Mouse (Mus musculus): ENCODE results near the gene Tmem245.

Gene Tmem245

DNA sequence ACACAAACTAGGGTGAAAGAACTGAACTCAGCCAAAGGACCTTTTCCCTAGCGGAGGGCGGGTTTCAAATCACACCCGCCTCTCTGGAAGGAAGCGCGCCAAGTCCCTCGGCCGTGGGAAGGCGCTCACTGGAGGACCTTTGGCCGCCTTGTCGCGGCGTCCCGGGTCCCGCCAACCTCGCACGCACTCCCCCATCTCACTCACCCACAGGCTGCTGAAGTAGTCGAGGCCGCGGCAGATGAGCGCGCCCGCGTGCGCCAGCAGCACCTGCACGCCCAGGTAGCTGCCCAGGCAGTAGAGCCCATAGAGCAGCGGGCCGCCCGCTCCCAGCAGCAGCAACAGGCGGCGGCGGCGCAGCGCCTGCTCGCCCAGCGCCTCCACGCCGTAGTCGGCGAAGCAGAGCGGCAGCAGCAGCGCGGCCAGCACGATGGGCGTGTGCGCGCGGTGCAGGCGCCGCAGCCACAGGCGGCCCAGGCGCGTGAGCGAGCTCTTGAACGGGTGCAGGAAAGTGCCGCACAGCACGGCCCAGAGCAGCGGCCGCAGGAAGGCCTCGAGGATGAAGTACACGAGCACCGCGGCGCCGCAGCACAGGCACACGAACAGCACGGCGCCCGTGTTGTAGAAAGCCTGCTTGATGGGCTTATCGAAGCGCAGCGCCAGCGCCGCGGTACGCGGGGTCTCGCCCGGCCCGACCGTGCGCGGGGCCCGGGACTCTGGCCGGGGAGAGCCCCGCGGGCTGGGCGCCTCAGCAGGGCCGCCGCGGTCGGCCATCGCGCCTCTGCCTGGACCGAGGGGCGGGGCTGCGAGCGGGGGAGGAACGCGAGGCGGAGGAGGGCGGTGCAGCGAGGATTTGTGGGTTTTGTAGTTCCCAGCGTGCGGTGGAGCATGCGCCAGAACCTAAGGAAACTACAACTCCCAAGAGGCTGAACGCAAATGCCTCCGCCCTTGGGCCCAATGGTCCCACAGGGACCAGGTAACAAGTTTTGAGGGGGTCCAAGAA, at the start of gene Tmem245:
Gene Tmem245, minus strand, starts transcription at position 797 of the 1,000 bp plus-strand sequence.
- DNase-seq (ENCODE audit: low spot score in 2 of 2) = peak; percentile 92 to 93

DNA sequence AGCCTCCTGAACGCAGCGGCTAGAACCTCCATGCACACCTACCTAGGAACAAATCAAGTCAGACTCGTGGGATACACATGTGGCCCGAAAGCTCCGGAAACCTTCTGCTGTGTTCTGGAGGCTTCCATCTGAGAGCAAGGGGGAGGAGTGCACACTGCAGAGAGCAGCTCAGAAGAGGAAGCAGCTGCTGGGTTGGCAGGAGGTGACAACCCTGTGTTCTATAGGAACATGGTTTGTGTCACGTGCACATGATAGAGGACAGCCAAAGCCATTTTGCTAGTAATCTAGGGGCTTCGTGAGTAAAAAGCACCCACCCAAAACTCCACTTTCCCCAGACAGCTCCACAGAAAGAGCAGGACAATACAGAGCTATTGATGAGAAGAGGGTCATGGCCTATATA, 46.1 kb upstream of the Tmem245 start:
- DNase-seq (ENCODE audit: low spot score in 2 of 2) = peak in 1 of 2 experiments; percentile 3

DNA sequence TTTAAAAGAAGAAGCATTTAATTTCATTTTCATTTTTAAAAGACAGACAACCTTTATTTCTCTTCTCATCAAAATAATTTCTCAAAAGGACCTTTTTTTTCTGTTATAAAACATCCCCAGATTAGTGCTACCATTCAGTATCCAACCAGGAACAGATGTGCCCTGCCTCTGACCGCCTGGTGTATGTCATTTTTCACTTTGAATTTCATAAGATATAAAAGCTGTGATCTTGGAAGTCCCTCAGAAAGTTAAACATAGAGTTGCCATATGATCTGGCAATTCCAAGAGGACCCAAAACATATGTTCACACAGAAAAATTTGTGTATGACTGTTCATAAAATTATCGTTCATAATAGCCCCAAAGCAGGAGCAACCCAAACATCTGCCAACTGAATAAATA, 44.7 kb upstream of the Tmem245 start:
- no peak for DNase-seq (ENCODE audit: low spot score in 2 of 2)

DNA sequence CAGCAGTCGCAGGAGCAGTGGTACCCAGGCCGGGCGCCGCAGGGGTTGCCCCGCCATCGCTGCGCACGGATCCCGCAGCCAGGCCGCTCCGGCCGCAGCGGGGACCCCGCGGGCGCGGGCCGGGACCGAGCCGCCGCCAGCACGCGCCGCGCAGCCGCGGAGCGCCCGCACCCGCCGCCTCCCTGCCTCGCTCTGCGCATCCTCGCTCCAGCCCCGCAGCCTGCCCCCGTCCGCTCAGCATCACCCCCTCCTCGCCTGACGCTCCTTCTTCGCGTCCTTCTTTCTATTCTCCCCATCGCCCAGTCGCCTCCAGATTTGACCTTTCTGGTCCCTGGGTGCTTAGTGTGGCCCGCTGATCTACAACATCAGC, 43.0 kb upstream of the Tmem245 start, which contains the start of gene Frrs1l:
Gene Frrs1l, minus strand, starts transcription at position 177 of the 370 bp plus-strand sequence.
- DNase-seq (ENCODE audit: low spot score in 2 of 2) = no peak

DNA sequence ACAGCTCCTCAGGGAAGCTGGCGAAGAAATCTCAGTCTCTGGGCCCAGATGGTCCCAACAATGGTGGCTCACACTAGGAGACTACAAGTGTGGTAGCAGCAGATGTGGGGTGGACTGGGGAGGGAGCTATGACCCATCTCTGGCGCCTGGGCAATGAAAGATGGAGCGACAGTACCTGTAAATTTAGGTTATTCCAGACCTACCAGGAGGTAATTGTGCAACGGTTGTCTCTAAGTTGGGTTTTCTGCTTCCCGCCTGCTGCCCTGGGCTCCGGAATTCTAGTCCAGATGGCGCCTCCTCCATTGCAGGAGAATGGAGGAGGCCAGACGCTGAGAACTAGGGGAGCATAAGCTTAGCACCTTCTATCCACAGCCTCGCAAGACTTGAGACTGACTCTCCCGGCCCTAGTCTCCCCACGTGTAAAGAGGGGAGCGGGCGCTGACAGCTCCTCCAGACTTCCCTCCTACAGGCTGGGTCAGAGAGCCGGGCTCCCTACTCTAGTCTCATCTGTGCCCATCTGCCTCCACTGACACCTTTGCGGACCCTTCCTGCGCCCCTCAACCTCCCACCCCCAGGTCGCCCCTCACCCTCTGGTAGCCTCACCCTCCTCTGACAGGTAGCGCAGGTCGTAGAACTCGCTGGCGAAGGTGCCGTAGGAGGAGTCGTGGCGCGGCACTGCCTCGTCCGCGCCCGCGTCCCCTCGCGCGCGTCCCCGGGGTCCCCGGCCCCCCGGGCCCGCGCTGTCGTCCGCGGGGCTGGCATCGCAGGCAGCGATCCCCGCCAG, 42.4 kb upstream of the Tmem245 start:
- no peak for DNase-seq (ENCODE audit: low spot score in 2 of 2)

DNA sequence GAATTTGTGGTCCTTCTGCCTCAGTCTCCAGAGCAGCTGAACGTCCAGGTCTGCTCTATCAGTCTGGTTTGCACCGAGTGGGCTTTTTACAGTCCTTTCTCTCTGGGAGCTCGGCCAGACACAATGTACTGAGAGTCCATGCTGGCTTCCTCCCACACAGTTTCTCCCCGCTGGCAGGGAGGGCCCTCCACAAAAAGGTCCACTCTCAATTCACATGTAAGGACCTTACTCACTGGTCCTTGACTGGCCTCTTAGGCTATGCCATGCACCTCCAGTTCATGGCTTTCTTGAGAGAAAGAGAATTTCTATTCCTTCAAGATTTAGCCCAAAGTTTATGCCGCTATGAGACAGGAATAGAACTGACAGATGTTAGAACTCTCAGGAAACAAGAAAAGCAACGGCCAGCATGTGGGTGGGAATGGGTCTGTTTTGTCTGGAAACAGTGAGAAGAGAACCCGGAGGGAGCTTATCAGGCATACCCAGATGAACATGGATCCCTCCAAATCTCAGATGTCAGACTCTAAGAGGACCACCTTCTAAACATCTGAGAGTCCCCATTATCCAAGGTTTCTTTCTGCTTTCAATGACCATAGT, 18.4 kb upstream of the Tmem245 start:
- DNase-seq (ENCODE audit: low spot score in 2 of 2) = no peak

DNA sequence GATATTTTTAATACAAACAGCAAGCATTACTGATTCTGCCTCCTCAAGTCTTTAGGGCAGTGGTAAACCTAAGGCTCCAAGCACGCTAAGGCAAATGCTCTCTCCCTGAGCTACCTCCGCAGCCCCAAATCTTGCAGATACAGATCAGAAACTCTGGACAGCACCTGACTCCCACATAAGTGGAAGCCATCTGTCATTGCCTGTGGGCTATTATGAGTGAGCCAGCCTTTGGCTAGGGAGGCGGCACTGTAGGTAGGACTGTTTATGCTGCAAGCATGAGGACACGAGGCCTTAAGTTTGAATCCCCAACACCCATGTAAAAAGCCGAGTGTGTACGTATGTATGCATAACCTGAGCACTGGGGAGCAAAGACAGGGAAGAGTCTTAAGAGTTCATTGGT, 16.4 kb upstream of the Tmem245 start:
- DNase-seq (ENCODE audit: low spot score in 2 of 2) = no peak

DNA sequence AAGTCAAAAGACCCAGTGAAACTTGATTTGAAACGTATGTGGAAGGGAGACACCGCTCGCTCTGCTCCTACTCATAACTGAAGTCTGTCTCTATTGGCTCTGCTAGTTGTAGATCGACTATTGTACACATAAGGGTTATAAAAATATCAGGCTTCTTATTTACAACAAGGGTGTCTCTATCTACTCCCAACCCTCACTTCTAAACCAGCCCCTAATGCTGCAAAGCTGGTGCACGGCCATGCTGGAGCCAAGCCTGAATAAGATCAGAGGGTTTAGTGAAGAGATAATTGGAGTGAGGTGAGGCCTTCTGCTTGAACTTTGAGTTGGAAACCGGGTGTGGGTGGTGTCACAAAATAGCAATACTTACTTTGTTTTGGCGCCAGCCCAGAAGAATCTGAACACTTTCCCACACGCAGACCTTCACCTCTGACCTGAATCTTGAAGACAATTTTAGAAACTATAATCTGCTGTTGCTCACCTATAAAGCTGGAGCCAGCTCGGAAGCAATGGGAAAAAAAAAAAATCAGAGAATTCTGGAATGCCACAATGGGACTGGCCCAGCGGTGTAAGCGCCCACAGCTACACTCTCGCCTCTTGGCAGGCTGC, 14.2 kb upstream of the Tmem245 start:
- DNase-seq (ENCODE audit: low spot score in 2 of 2) = no peak

DNA sequence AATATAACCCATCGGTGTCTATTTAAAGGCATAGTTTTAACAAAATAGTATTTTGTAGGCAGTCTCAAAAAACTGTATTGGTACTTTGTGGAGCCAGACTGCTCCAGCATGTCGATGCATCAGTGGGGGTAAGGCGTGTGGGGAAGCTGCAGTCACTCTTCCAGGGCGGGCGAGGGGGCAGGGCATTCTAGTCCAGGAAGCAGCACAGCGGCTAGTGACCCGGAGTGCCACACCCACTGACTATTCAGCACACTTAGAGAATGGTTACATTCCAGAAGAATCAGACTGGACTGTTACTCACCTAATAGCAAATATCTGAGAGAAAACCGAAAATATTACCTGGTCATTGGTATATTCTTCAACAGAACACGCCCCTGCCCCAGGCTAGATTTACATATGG, 10.3 kb upstream of the Tmem245 start:
- no peak for DNase-seq (ENCODE audit: low spot score in 2 of 2)

DNA sequence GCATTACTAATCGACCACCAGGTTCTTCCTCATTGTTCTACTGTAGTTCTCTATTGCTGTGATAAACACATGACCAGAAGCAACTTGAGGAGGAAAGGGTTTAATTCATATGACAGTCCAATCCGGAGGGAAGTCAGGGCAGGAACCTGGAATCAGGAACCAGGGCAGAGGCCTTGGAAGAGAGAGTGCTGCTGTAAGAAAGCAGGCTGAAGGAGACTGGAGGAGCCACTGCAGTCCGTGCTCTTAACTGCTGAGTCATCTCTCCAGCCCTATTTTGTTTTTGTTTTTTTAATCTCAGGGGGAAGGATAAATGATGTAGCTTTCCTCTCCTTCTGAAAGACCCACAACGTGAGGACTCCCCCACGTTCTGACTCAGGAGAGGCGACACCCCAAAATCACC, 6.0 kb upstream of the Tmem245 start:
- no peak for DNase-seq (ENCODE audit: low spot score in 2 of 2)

DNA sequence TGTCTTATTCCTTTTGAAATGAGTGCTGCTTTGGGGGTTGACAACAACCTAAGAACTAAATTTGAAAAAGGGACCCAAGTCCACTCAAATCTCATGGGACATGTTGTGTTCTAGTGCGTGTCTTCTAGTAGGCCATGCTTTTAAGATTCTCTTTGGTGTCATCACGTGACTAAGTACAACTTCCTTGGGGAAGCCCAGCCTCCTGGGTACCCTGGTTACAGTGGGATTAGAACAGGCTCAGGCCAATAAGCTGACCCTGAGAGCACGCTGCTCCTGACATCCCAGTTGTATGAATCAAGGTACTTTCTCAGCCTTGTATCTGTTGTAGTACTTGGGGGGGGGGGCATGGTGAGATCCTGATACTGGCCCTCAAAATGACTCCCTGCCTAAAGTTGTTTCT, 4.5 kb upstream of the Tmem245 start:
- no peak for DNase-seq (ENCODE audit: low spot score in 2 of 2)

DNA sequence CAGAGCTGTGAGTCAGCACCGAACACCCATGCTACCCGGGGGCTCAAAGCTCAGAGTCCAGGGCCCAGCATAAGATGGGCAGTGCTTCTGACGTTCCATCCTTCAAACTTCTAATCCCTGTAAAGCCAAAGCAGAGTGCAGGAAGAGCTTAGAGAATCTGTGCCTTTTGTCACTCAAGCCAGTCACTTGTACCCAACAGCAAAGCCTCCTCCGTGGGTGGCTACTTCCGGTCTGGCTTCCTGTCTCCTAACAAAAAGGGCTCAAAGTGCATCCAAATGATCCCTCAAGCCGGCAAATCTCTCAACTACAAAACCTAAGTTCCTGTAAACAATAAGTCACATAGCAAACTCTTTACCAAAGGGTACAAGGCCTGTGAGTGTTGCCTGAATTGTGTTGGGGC, 2.3 kb upstream of the Tmem245 start:
- peak; percentile 7 to 8 for DNase-seq (ENCODE audit: low spot score in 2 of 2)

DNA sequence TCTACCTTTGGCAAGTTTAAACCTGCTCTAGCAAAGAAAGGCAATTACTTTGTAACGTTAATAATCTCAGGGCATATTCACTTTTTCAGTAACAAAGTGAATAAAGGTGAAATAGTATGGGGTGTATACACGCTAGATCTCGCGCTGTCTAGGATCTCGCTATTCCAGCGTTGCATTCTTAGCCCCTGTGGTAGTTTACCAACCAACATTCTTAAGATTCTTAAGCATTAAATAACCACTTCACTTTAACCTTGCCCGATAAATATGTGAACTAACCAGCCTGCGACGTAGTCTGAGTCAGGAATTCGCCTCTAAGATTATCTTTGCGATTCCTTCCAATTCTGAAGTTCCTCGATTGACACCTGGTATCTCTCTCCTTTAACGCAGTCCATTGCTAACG, 1.1 kb downstream of the Tmem245 start:
- DNase-seq (ENCODE audit: low spot score in 2 of 2) = no peak

DNA sequence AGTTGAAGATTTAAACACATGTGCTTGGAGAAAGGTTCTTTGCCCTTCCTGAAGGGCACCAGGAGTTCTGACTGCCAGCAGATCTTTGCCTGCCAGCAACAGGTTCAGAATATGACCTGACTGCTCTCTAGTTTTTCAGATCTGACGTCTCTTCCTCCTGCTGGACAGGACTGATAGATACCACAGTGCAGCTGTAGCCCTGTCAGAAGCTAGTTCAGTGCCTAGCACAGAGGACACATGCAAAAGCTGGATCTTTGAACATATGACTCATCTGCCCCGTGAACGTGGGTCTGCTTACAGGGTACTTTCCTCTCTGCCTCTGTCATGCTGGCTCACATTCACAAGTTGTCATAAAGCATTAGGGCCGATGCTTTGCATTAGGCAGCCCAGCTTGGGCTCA, 3.0 kb downstream of the Tmem245 start:
- DNase-seq (ENCODE audit: low spot score in 2 of 2) = no peak

DNA sequence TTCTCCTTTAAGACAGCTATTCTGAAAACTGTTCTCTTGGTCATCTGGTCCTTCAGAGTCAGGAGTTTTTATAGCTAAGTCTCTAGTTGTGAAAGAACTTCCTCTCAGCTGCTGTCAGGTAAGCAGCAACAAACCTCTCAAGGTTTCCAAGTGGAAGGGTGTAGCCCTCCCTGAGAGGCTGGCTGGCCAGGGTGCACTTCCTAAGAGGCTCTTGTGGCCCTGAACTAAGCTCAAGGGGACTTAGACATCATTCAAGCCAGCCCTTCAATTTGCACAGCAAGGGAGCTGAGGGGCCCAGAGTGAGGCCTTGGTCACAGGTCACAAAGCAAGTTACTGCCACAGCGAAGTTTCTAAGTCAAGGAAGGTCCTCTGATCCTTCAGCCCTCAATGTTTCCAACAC, 4.0 kb downstream of the Tmem245 start:
- DNase-seq (ENCODE audit: low spot score in 2 of 2) = no peak

DNA sequence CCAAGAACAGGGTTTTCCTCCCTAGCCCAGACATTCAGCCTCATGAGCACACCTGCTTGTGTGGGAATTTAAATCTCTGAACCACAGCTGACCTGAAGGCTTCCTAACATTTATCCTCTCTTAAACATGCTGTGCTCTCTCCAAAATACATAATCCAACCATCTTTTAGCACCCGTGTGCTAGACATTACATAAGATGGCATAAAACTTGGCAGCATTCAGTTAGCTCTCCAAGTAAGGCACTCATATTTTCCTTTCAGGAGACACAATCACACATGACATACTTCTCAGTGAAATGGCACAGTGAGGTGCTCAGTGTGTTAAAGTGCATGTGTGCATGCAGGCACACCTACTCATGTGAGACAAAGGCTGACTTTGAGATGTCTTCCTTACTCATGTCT, 4.7 kb downstream of the Tmem245 start:
- no peak for DNase-seq (ENCODE audit: low spot score in 2 of 2)

DNA sequence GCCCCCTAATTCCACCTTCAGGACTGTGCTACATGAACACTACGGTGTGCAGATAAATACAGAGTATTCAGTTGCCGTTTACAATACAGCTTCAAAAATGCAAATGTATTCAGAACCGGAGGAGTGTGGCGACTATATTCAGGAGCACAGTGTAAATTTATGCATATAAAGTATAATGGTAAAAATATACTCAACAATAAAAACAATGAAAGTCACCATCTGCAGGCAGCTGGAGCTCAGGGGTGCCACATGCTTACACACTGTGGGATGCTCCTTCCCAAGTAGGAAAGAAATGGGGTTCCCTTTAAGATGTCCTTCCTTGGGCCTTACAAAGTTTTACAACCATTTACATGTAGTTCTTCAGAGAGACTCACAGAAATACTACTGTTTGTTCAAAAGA, 5.8 kb downstream of the Tmem245 start:
- no peak for DNase-seq (ENCODE audit: low spot score in 2 of 2)

DNA sequence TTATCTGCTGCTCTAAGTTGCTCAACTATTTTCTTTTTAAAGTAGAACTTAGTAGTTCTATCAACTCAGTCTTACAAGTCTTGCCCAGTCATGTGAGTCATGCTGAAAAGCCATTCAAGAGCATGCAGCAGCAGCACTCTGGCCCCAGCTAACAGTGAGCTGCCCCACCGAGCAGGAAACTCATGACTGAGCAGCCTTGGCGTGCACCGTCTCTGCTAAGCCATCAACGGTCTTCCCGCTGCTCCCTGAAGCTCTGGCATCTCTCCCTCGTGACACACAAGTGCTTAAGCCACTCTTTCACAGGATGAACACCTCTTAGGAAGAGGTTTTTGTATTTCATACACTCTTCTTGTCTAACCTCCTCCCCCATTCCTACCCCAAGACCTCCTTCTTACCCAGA, 10.1 kb downstream of the Tmem245 start:
- no peak for DNase-seq (ENCODE audit: low spot score in 2 of 2)

DNA sequence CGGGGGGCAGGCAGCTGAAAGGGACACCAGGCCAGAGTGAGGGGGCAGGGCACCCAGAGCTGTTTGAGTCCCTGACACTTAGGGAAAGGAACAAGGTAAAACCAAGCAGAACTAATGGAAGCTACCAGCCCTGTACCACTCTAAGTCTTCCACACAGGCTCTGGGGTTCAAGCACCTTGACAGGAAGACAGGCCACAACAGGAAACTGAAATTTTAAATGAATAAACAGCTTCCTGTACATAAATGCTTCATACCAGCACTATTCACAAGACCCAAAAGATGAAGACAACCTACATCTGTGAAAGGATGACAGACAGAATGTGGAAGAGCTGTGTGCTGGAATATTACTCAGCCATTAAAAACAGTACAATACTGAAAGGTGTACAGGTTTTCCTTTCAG, 11.9 kb downstream of the Tmem245 start:
- no peak for DNase-seq (ENCODE audit: low spot score in 2 of 2)

DNA sequence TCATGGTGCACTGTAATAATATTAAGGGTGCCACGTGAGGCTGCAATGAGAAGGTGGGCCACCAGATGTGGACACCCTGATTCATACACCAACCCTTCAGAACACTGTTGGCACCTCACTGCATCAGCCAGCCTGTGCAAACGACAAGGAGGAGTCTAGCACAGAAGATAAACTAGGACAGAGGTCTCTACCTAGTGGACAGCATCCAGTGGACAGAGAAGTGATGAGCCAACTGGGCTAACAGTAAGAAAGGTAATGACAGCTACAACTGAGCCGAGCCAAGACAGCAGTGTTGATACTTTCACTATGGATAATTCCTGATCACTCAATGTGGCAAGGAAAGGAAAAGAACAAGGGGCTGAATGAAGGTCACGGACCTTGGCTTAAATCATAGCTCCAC, 14.1 kb downstream of the Tmem245 start:
- DNase-seq (ENCODE audit: low spot score in 2 of 2) = no peak

DNA sequence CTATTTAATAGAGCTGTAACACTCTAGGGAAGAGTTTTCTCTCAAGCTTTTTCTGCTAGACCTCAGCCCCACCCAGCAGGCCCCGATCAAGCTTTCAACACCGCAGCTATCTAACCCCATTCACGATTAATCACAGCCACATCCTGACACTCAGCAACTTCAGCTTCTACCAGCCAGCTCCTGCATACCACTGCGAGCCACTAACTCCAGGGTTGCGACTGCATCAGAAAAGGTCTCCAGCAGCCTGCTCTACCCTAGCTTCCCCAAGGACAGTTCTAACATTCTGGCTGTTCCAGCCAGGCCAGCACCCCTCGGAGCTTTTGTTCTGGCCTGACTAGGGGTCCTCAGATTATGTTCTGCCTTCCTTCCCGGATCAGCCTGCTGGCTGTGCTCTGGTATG, 15.1 kb downstream of the Tmem245 start:
- no peak for DNase-seq (ENCODE audit: low spot score in 2 of 2)

DNA sequence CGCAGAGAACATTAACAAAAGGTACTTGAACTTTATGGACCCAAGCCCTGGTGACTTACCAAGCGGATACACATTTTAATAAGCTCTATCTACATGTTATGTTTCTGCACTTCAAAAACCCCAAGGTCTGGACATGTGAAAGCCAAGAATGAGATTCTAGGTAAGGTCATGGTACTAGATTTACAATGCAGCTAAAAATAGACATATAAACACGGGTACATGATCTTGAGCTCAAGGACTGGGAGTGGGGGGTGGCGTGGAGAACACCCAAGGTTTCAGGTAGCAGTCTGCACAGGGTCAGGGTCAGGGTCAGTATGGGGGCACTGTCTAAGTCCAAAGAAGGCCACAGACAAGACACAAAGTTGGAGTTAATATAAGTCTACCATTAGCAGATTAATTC, 16.9 kb downstream of the Tmem245 start:
- no peak for DNase-seq (ENCODE audit: low spot score in 2 of 2)
